Mouse (Mus musculus) heart, adult 2 months (tissue): ENCODE results near the gene Pitx2.

Experiments
- CTCF ChIP-seq: fragments of 200-600 bp; IDR thresholded peaks from 2 replicates; pipeline ENCODE4 v1.8.1; 2022; ENCODE audit warnings: antibody characterized with exemption, mild to moderate bottlenecking, moderate library complexity
- EP300 ChIP-seq: fragments of 200-500 bp; IDR thresholded peaks from 2 replicates; pipeline ENCODE4 v1.6.1; 2011; ENCODE audit warnings: low read depth, low read length, control low read depth; ENCODE audit not compliant: insufficient read depth
- POLR2A ChIP-seq: fragments of 200-500 bp; IDR thresholded peaks from 2 replicates; pipeline ENCODE4 v1.6.1; 2011; ENCODE audit warnings: mild to moderate bottlenecking, low read depth, low read length, control low read depth; ENCODE audit not compliant: insufficient read depth

DNA sequence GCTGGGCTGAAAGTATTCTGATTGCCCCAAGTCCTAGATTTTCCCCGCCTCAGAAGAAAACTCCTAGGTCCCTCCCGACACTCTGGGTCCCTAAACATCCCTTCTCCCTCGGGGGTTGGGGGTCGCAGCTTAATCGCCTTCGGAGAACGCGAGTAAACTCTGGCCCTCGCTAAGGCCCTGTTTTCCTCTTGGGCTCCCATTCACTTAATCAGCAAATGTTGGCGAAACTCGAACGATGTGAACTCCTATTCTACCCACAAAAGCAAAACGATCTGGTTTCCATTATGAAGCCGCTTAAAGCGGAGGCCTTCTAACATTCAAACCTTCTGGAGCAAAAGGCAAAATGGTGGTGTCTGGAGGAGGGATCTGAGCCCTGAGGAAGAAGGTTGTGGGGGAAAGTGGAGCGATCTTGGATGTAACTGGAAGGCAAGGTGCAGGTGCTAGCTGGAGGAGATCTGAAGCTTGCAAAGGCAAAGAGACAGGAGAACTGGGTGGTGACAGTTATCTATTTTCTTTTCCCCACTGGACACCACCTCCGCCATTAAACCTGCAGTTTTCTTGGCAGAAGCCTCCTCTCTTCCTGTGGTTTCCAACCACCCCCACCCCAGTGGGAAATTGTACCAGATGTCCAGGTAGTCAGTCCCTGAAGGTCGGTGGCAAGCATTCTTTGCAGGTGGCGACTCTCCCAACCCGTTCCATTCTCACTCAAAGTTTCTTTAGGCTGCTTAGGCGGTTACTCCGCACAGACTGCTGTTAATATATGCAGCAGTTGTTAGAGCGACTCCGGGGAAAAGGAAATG, 7.8 kb downstream of the Pitx2 start:
- TF ChIP-seq CTCF (no peak), POLR2A (no peak), EP300 (no peak)
